Mouse (Mus musculus): ENCODE data around the gene Vps13a.
"Not testable (repeated sequence)": the region's sequence is repeated elsewhere in the genome, so short reads cannot be mapped to it uniquely, and the experiment has no call there.

Vps13a gene

GRCm38 (mm10) chr19:16767407-16767806 is 13.3 kb downstream of the Vps13a start:
- no peak for DNase-seq (ENCODE audit: low read depth, low spot score)

GRCm38 (mm10) chr19:16757439-16757838 is 23.3 kb downstream of the Vps13a start:
- not testable (repeated sequence) for DNase-seq (ENCODE audit: low read depth, low spot score)

GRCm38 (mm10) chr19:16755854-16756253 is 24.9 kb downstream of the Vps13a start:
- DNase-seq (ENCODE audit: low read depth, low spot score) = no peak

DNA sequence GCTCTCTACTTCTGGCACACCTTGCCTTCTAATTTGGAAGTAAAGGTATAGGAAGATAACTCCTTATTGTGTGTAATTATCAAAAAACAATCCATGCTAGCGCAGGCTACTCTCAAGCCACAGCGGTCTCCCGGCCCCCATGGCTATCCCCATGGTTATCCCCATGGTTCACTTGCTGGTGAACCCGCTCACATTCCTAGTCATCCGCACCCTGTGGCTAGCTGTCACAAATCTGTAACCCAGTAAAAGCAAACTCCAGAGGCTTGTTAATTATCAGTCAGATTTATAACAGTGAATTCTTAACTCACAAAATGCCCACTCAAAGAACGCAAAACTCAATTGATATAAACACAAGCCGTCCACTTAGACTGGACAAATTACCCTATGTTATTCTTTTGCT is 25.5 kb downstream of the Vps13a start:
- DNase-seq (ENCODE audit: low read depth, low spot score) = no peak

DNA sequence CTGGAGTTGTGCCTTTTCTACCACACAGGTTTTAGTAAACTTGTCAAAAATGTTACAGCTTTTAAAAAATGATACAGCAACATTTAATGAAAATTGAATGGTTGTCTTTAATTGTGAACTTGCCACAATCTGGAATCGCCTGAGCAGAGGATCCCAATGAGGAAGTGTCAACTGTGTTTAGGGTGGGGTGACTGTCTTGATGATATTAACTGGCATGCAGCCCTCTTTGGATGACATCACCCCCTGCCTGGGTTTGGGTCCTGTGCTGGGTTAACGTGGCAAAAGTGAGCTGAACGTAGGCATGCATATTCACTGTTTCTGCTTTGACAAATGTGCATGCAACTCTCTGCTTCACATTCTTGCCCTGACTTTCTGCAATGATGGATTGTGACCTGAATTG is 27.6 kb downstream of the Vps13a start:
- DNase-seq (ENCODE audit: low read depth, low spot score) = no peak

- no peak for DNase-seq (ENCODE audit: low read depth, low spot score)
Observed at GRCm38 (mm10) chr19:16736854-16737253, 43.9 kb downstream of the Vps13a start.

GRCm38 (mm10) chr19:16728729-16729128 is 52.0 kb downstream of the Vps13a start:
- no peak for DNase-seq (ENCODE audit: low read depth, low spot score)

DNA sequence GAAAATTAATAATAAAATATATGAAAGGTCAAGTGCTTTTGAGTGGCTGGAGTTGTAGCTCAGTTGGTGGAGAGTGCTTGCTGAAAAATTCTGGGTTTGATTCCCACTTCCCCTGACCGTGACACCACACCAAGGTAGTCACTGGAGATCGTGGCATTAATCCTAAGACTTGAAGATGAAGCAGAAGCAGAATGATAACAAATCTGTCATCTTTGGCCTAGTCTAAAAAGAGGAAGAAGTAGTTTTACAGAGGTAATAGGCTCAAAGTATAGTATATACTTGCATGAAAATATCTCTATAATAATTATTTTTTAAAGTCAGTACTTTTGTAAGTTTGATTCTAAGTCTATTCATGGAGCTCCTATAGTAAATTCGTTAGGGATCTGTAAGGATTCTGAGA is 65.5 kb downstream of the Vps13a start:
- no peak for DNase-seq (ENCODE audit: low read depth, low spot score)

DNA sequence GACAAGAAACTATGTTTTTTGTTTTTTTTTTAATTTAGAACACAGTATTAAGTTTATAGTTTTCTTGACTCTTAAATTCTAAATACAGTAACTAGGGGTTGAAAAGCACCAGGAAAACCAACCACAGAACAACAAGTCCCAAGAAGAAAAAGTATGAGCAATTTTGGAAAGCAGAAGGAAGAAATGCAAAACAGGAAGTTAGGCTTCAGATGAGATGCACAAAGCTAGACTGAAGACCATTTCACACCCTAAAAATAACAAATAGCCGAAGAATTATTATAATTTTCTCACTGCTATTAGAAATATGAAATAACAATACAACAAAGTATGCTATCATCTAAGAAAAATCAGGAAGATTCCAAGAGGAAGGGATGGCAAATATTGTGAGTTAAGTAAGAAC is 78.9 kb downstream of the Vps13a start:
- no peak for DNase-seq (ENCODE audit: low read depth, low spot score)

DNA sequence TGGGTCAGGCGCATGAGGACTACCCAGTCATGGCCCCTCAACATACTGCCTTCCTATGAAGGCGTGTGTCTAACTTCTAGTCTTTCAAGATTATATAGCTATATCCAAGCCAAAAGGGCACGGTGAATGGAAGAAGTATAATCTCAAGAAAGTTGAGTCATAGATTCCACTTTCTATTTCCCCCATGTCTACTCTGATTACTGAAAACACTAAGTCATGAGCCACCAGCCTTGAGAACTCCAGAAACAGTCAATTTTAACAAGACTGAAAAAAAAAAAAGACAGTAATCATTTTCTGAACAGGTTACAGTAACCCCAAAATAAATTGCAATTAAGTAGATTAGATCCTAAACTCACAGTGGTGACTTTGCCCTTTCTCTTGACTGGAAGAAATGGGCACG is 95.8 kb downstream of the Vps13a start:
- no peak for DNase-seq (ENCODE audit: low read depth, low spot score)

- no peak for DNase-seq (ENCODE audit: low read depth, low spot score)
Observed at GRCm38 (mm10) chr19:16684210-16684609, 96.5 kb downstream of the Vps13a start.

DNA sequence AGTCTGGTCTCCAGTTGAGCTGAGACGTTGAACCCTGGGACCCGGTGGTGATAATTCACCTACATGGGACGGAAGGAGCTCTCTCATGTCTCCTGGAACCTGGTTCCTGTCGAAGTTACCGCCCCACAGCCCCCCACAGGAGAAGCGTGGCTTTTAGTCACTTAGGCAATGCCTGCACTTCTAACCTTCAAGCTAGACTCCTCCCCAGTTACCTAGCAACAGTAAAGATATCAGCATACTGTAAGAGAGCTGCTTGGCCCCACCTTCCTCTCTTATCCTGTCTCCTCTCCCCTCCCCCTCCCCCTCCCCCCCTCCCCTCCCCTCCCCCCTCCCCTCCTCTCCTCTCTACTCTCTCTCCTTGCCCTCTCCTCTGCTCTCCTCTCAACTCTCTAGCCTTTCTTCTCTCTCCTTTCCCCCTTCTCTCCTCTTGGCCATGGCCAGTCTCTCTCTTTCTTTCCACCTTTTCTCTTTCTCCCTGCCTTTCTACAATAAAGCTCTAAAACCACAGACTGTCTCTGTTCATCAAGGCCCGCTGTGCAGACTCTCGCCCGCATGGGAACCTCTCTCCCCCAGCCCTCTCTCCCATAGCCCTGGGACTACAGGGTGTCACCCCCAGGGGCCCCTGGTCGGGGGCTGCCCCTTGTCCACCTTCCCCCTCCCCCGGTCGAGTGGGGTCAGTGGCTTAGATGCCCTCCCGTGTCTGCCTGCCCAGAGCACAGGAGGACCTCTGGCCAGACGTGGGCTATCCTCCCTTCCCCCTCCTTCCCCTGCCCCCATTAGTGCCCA is 154.9 kb downstream of the Vps13a start:
- DNase-seq (ENCODE audit: low read depth, low spot score) = peak; percentile 86

DNA sequence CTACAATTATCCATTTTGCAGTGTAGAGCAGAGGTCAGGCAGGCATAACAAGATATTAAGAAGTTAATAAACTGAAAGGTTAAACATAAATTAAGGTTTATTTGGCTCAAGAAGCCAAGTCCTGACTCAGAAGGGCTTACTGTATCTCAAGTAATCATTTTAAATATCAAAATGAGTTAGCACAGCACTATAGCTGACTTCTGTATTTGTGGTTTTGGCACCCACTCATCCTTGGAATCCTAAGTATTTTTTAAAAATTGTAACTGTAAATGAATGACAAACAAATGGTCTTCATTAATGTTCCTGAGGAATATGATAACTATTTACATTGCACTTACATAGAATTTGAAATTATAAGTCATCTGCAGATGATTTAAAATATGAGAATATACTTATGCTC is 155.7 kb downstream of the Vps13a start:
- no peak for DNase-seq (ENCODE audit: low read depth, low spot score)

DNA sequence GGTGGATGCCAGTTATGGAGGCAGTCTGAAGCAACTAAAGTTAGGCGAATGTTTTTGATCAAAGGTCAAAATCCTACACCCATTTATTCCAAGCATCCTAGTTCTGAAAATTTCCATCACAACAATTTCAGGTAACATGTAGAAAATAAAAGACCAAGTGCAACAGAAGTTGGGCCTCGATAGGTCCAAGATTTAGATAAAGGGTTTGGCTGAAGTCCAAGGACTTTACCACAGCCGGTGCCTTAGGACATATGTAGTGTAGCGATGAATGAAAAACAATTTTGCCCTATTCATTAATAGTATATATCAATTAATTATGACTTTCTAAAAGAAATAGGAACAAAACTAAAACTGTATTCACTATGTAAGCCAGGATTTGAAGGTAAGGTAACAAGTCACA is 157.6 kb downstream of the Vps13a start:
- DNase-seq (ENCODE audit: low read depth, low spot score) = no peak

- no peak for DNase-seq (ENCODE audit: low read depth, low spot score)
Observed at GRCm38 (mm10) chr19:16607634-16608033, 173.1 kb downstream of the Vps13a start.

GRCm38 (mm10) chr19:16602026-16602425 is 178.7 kb downstream of the Vps13a start:
- DNase-seq (ENCODE audit: low read depth, low spot score) = peak; percentile 68

- DNase-seq (ENCODE audit: low read depth, low spot score) = peak; percentile 88
Observed at GRCm38 (mm10) chr19:16599298-16599970, 181.3 kb downstream of the Vps13a start.

GRCm38 (mm10) chr19:16598653-16599297 is 182.0 kb downstream of the Vps13a start:
- DNase-seq (ENCODE audit: low read depth, low spot score) = peak; percentile 51

- DNase-seq (ENCODE audit: low read depth, low spot score) = no peak
Observed at GRCm38 (mm10) chr19:16597216-16597615, 183.5 kb downstream of the Vps13a start.

DNA sequence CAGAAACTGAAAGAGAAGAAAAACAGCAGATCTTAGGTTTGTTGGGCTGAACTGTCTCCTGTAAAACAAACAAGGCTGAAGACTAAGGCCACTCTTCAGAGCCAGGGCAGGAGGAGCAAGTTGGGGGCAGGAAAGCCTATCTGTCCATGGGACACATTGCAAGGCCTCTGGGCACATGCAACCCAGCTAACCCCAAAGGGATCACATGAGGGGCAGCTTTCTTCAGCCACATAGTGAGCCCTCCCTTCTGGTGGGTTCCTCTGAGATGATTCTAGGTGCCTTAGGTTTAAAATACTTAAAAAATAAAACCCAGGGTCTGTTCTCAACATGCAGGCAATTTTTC is 186.8 kb downstream of the Vps13a start:
- no peak for DNase-seq (ENCODE audit: low read depth, low spot score)

DNA sequence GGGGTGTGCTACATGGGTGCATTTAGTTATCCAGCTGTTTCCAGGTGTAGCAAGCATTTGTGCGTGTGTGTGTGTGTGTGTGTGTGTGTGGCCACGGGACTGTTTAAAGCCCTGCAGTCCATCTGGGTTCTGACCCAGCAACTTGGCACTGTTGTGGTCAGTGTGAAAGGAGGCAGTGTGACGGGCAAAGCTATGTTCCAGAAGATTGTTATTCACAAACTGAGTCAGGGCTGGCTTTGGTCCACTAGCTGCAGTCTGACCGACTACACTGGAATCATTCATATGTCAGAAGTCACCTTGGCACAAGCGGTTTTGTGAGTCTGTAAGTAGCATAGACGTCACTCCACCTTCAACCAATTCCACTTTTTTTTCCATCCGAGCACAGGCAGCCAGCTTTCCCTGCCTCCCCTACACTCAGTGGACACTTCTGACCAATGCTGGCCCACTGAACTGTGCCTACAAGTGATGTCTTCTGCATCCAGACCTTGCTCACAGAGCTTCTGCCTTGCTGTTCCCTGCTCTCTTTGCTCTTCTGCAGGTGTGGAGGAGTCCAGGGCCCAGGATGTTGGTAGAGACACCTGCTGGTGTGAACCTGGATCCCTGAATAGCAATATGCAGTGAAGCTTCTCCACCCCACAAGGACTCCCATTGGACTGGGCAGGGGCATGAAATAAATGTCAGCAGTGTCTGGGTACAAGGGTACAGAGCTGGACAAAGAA is 187.3 kb downstream of the Vps13a start:
- no peak for DNase-seq (ENCODE audit: low read depth, low spot score)

DNA sequence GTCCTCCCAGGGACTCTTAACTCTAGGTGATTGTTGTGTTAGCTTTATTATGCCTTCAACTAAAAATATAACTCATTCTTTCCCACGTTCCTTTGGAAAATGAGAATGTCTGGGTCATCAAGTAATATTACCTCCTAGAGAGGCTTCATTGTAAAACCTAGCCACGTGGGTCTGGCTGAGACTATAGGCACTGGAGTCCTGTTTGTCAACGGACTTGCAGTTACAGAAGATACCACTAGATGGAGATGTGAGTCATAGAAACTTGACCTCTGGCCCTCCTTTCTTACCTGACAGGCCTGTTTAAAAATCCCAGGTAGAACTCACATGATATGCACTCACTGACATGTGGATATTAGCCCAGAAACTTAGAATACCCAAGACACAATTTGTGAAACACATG is 195.4 kb downstream of the Vps13a start:
- peak; percentile 76 for DNase-seq (ENCODE audit: low read depth, low spot score)
